Mouse (Mus musculus) inflammation-experienced regulatory T-cells, adult 6 months (primary cell): ENCODE measurements at regions not wholly inside any gene's neighbourhood (a gene's known extent, or its start where the extent isn't known, plus 50 kb on each side); places are given as distances from the start of the nearest gene placed in this dataset.

ENCODE experiments used
- ATAC-seq: one replicate; pipeline ENCODE4 v1.8.0; 2017

DNA sequence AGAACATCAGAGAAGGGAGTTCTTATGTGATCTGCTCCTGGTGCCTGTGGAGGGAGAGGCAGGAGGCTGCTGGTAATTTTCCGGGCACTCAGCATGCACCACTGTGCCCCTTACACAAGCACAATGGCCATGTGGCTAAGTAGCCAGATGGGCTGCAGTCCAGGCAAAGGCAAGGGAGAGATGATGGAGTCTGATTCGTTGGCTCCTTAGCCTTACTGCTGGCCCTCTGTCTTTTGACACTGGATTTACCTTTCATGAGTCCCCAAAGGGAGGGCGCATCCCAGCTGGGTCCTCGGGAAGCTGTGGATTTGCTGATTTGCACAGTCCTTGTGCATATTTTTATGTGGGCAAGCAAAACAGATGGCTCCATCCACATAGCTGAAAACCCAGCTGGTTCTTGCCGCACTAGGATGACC, 75.6 kb upstream of the 1700025G04Rik start:
- no peak for ATAC-seq

DNA sequence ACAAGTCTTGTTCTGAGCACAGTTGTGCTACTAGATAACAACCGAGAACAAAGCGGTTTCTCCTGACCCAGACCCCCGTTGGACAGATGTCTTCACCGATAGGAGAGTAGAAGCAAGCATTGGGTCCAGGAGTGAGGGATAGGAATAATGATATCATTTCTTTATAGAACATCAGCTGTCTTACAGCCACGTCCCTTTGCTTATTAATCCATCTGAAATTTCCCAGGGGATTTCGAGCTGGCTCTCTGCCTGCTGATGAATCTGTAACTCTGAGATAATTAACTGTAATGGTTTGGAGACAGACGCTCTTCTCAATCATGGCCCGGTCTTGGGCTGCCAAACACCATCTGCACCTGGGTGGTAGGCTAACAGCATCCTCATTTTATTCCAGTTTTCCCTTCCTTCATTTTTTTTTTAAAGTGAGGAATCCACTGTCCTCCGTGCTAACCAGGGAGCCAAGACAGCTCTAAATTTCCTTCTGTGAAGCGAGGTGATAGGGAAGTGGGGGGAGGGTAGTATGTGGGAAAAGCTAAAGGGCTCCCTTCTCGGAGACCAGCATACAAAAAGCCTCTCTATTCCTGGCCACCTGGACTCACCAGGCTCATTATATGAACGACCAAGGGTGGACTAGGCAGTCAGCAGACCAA, 75.0 kb upstream of the 1700025G04Rik start:
- ATAC-seq: no peak

GRCm38 (mm10) chr1:152164212-152164611, 74.3 kb upstream of the 1700025G04Rik start:
- ATAC-seq: no peak

DNA sequence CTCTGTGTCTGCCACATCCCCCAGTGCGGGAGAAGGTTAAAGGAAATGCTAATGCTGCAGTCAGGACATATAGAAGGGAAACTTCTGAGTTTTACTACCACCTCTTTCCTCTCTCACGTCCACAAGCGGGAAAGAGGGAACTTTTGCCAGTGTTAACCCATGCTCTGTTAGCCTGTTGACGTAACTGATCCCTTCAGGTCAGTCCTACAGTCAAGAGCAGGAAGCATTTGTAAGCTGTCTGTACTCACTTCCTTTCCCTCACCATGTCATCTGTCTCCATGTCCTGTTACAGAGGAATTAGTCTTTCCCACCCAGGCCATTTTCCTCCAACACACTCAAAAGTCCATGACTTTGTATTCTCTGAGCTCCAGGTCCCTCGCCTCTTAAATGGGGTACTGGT, 62.5 kb upstream of the 1700025G04Rik start:
- ATAC-seq: no peak

DNA sequence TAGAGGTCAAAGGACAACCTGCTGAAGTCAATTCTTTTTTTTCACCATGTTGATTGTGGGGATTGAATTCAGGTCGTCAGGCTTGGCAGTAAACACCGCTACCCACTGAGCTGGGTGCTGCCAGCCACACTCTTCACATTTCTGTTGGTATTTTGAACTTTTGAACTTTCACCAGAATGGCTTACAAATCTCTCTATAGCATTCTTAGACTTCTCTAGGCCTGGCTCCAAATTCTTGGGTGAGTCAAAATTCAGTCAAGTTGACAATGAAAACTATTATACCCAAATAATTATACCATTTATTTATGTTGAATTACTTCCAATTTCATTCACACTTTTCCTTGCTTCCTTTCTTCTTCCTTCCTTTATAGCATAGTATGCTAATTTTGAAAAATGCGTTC, 58.8 kb upstream of the 1700025G04Rik start:
- no peak for ATAC-seq

GRCm38 (mm10) chr1:152140175-152140574, 50.2 kb upstream of the 1700025G04Rik start:
- ATAC-seq: no peak
